ENCODE assay signal across 8 mouse cellular contexts in the genomic region with DNA sequence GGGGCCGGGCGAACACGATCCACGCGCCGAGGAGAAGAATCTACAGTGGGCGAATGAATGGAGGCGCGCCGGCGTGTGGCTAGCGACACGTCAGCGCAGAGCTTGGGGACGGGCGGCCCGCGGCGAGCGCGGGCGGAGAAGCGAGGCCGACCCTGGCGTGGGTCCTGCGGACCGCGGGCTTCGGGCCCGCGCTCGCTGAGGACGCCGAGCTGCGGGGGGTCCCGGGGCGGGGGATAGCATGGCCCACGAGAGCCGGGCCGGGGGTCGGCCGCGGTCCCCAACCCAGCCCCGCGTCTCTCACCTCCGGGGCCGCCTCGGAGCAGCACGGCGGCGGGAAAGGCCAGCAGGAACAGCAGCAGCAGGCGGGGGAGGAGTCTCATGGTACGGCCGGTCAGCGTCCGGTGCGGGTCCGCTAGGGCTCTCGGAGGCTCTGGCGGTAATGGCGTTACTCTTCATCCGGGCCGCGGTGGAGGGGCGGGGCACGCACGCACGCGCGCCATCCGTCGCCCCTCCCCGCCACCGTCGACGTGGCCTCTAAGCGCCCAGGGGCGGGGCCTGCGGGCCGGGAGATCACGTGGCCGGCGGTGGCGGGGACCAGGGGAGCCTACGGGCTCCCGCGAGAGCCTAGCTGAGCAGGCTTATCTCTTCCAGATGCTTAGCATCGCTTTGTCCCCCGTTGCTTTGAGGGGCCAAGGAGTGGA. TPM values are rescaled to one million over a fixed set of nuclear protein-coding genes. Genes with fewer than 3 reads are reported as not detected.
A peak's percentile ranks its signal among the peaks of the same experiment; 100 is the strongest.
DNase-seq lines count a peak whose midpoint lies in the region; ATAC-seq and TF ChIP-seq lines count a peak whose summit lies in the region.

Gene Ssr1, minus strand, starts transcription at position 514 of the 701 bp plus-strand sequence.

- WGBS in hindbrain, postnatal 0 days = under 1% methylated on average over 84 of the region's 89 CpGs

- no peaks in the 10 kb centered on the region for H3K27me3 ChIP-seq in hindbrain, postnatal 0 days (ENCODE audit: insufficient read depth, low read length)

- peak within 1 kb of the TSS; percentile 73 for H3K4me2 ChIP-seq in hindbrain, postnatal 0 days (ENCODE audit: low read depth, low read length)

- peak within 1 kb of the TSS; percentile 96 for H3K4me3 ChIP-seq in gastrocnemius, adult 2 months
- peak within 1 kb of the TSS; percentile 79 for H3K4me3 ChIP-seq in hindbrain, postnatal 0 days (ENCODE audit: low read length)
- H3K4me3 ChIP-seq in left cerebral cortex, adult 2 months = peak within 1 kb of the TSS; percentile 95

- peaks cover 18% of the 10 kb centered on the region; the same call in 1 of the 2 replicates for H3K36me3 ChIP-seq in hindbrain, postnatal 0 days (ENCODE audit: insufficient read depth, low read length)

- H3K9me3 ChIP-seq in hindbrain, postnatal 0 days (ENCODE audit: low read length) = no peaks in the 10 kb centered on the region

- peak within 1 kb of the TSS; percentile 96 for H3K27ac ChIP-seq in gastrocnemius, adult 2 months
- H3K27ac ChIP-seq in hindbrain, postnatal 0 days = peak within 1 kb of the TSS; percentile 95
- peak within 1 kb of the TSS; percentile 94 for H3K27ac ChIP-seq in left cerebral cortex, adult 2 months

- intact Hi-C loops in gastrocnemius, adult 2 months (cut with DNase I) = loop anchor here (2.0 to 10.0 kb wide), 2 partner anchors 43 to 211 kb away; partner anchors contain the start of genes Cage1, Riok1 and Snrnp48
- intact Hi-C loops in left cerebral cortex, adult 2 months (cut with DNase I) = loop anchor here (2.0 to 5.0 kb wide), 2 partner anchors 43 to 208 kb away; partner anchors contain the start of genes Cage1, Riok1 and Snrnp48

- TF ChIP-seq CTCF in gastrocnemius, adult 2 months (IDR thresholded peaks at IDR 0.05) = no peak
- no peak for TF ChIP-seq CTCF in hindbrain, postnatal 0 days (IDR thresholded peaks at IDR 0.05; ENCODE audit: low read depth)
- TF ChIP-seq CTCF in left cerebral cortex, adult 2 months (IDR thresholded peaks at IDR 0.05) = no peak

- H3K9ac ChIP-seq in hindbrain, postnatal 0 days (replicated peaks; ENCODE audit: low read length) = peak within 1 kb of the TSS; percentile 92

- peak; percentile 87 for ATAC-seq in common myeloid progenitor, adult 5-6 weeks (replicated peaks; ENCODE audit: low read depth, poor library complexity, severe bottlenecking)
- ATAC-seq in hindbrain, postnatal 0 days = peak; percentile 99
- ATAC-seq in megakaryocyte, adult 5-6 weeks (ENCODE audit: poor library complexity, severe bottlenecking) = peak; percentile 99

- no peaks in the 10 kb centered on the region for H3K4me1 ChIP-seq in hindbrain, postnatal 0 days (ENCODE audit: insufficient read depth, low read length)

- DNase-seq in ZHBTc4 (ENCODE audit: low read depth, low spot score) = peak; percentile 97
- peak; percentile 99 for DNase-seq in gastrocnemius, adult 2 months
- DNase-seq in hindbrain, postnatal 0 days (ENCODE audit: low spot score) = peak; percentile 99
- peak; percentile 96 to 97 for DNase-seq in left cerebral cortex, adult 2 months (ENCODE audit: extremely low spot score in 1 of 2, low spot score in 2 of 2)
- DNase-seq in right cerebral cortex, adult 2 months (ENCODE audit: low spot score in 2 of 2) = peak; percentile 91 to 94
- DNase-seq in urinary bladder, postnatal 14 days (ENCODE audit: low spot score) = peak; percentile 97

RNA-seq across cellular contexts. Expression of gene Ssr1, which starts in this region (rescaled TPM):
- 123 and 138 TPM in 2 replicates for total RNA-seq in common myeloid progenitor, adult 5-6 weeks (2017)
- total RNA-seq in gastrocnemius, adult 2 months (2021) = 10 to 100 TPM; 66.3 to 72.4 TPM
- 23.3 and 32.6 TPM in 2 replicates for total RNA-seq in hindbrain, postnatal 0 days (2014; rRNA removed)
- 76.3 and 80.0 TPM in 2 replicates for polyA plus RNA-seq in hindbrain, postnatal 0 days (2015; fragmentation: Nextera tagmentation; extraction: Ambion mirVana)
- 100 to 1,000 TPM in 1 of 2 experiments, 10 to 100 TPM in 1; 96.1 to 101 TPM for total RNA-seq in left cerebral cortex, adult 2 months (2021)
- 96.5 and 104 TPM in 2 replicates for total RNA-seq in megakaryocyte, adult 5-6 weeks (2015)
- total RNA-seq in megakaryocyte, adult 5-6 weeks (2017) = 126 and 148 TPM in 2 replicates

Comparison
In these comparisons a context has a peak if more than half of its experiments do, and no peak if none do; other contexts are left out.
1. Peak in every context shown above with its lines: DNase-seq, ATAC-seq, H3K4me3 ChIP-seq and H3K27ac ChIP-seq.